Mouse (Mus musculus) CH12.LX (cell line): ENCODE measurements at regions not wholly inside any gene's neighbourhood (a gene's known extent, or its start where the extent isn't known, plus 50 kb on each side); places are given as distances from the start of the nearest gene placed in this dataset.

ENCODE experiments used
- CTCF ChIP-seq, 2 experiments: IDR thresholded peaks in 1 of 2; conservative IDR thresholded peaks in 1 of 2; 2 replicates each; pipeline ENCODE4 v1.5.1; 2011 to 2012; ENCODE audit warnings: low read depth in 2 of 2, low read length in 2 of 2, improper control_type of control experiment in 1 of 2, inconsistent platforms in 1 of 2, mild to moderate bottlenecking in 1 of 2, moderate library complexity in 1 of 2
- USF1 ChIP-seq: IDR thresholded peaks from 2 replicates; pipeline ENCODE4 v1.6.1; 2014; ENCODE audit warnings: low read depth, mild to moderate bottlenecking, inconsistent platforms, low read length, improper control_type of control experiment
- ZC3H11A ChIP-seq: IDR thresholded peaks from 2 replicates; pipeline ENCODE4 v1.6.1; 2012; ENCODE audit warnings: low read depth, mild to moderate bottlenecking, inconsistent platforms, low read length, improper control_type of control experiment

- TF ChIP-seq CTCF (conservative IDR thresholded peaks at IDR 0.05 in 1 of 2, IDR thresholded peaks at IDR 0.05 in 1 of 2; ENCODE audit: low read depth in 2 of 2, low read length in 2 of 2): no peak
- TF ChIP-seq ZC3H11A: no peak
- TF ChIP-seq USF1: no peak
These were observed 213.8 kb upstream of the Sel1l start for GRCm38 (mm10) chr12:92062731-92063130.
